Mouse (Mus musculus) olfactory bulb, adult 2 months (tissue): ENCODE measurements around the gene Hoxb5.

Experiments used
- CTCF ChIP-seq: fragments of 200-500 bp; IDR thresholded peaks from 2 replicates; pipeline ENCODE4 v1.5.1; 2012; ENCODE audit warnings: low read depth, mild to moderate bottlenecking, low read length, moderate library complexity; ENCODE audit not compliant: insufficient read depth
- POLR2A ChIP-seq: fragments of 200-500 bp; IDR thresholded peaks from 2 replicates; pipeline ENCODE4 v1.6.1; 2012; ENCODE audit warnings: mild to moderate bottlenecking, low read depth, low read length, moderate library complexity; ENCODE audit not compliant: insufficient read depth

GRCm38 (mm10) chr11:96308763-96309162 lies 5.6 kb downstream of the Hoxb5 start:
- TF ChIP-seq POLR2A (no peak), CTCF (no peak)
